Mouse (Mus musculus) heart, postnatal 0 days (tissue): ENCODE results near the gene Anapc16.

Experiments used
- CTCF ChIP-seq: IDR thresholded peaks from 2 replicates; pipeline ENCODE4 v1.5.1; 2016; ENCODE audit warnings: antibody characterized with exemption, control low read depth, low read depth
- EP300 ChIP-seq: IDR thresholded peaks from 2 replicates; pipeline ENCODE4 v1.6.1; 2016; ENCODE audit warnings: antibody characterized with exemption, low read depth

DNA sequence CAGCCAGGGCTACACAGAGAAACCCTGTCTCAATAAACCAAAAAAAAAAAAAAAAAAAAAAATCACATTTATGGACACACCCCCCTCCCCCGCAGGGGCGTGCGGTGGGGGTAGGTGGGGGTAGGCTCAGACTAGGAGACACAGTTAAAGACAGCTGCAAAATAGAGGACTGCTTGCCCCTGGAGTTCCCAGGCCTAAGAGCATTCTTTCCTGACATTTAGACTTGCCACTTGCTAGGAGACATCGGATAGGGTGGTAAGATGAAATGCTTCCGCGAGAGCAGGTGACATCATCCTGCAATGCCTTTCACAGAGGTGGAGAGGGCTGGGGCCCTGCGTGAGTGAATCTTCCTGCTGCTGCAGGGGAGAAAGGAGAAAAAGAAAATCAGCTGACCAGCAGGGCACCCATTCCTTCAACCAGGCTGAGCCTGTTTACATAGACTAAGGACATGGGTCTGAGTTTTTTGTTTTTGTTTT, 49.3 kb downstream of the Anapc16 start:
- TF ChIP-seq CTCF = no peak
- TF ChIP-seq EP300 = no peak
